Mouse (Mus musculus) lung, embryonic 14.5 days (tissue): ENCODE results near the gene Tmem212. TPM values are rescaled to one million over a fixed set of nuclear protein-coding genes. Genes with fewer than 3 reads are reported as not detected.

ENCODE experiments used
- ATAC-seq: fragments of 200-750 bp; cut with Nextera tagmentation; 2 replicates; pipeline ENCODE4 v1.8.0; 2017; ENCODE audit warnings: mild to moderate bottlenecking, moderate TSS enrichment, moderate library complexity; ENCODE audit not compliant: insufficient read depth
- DNase-seq: peaks from one replicate; pipeline ENCODE4 v3.0.0-alpha.2; 2015
- H3K27ac ChIP-seq: fragments of 300-500 bp; sonication (generic); 2 replicates; pipeline ENCODE4 v1.5.1; 2014; ENCODE audit warnings: low read depth, mild to moderate bottlenecking, moderate library complexity
- H3K27me3 ChIP-seq: fragments of 300-500 bp; sonication (generic); 2 replicates; pipeline ENCODE4 v1.6.1; 2014; ENCODE audit warnings: low read length, control low read depth; ENCODE audit not compliant: insufficient read depth
- H3K36me3 ChIP-seq: fragments of 300-500 bp; sonication (generic); 2 replicates; pipeline ENCODE4 v1.6.1; 2014; ENCODE audit warnings: control low read depth; ENCODE audit not compliant: insufficient read depth
- H3K4me1 ChIP-seq: fragments of 300-500 bp; sonication (generic); 2 replicates; pipeline ENCODE4 v1.6.1; 2014; ENCODE audit warnings: antibody characterized with exemption, control low read depth; ENCODE audit not compliant: insufficient read depth
- H3K4me2 ChIP-seq: fragments of 300-500 bp; sonication (generic); 2 replicates; pipeline ENCODE4 v1.6.1; 2014; ENCODE audit warnings: mild to moderate bottlenecking
- H3K4me3 ChIP-seq: fragments of 300-500 bp; sonication (generic); 2 replicates; pipeline ENCODE4 v1.5.1; 2014; ENCODE audit warnings: low read depth, low read length
- H3K9ac ChIP-seq: fragments of 300-500 bp; sonication (generic); 2 replicates; pipeline ENCODE4 v1.6.1; 2014
- H3K9me3 ChIP-seq: fragments of 300-500 bp; sonication (generic); 2 replicates; pipeline ENCODE4 v1.6.1; 2016; ENCODE audit warnings: low read depth, low read length, control low read depth
- CTCF ChIP-seq: IDR thresholded peaks from 2 replicates; pipeline ENCODE4 v1.5.1; 2016; ENCODE audit warnings: antibody characterized with exemption, low read depth
- WGBS: fragments of 180-500 bp; shearing (Covaris S2); extraction: QIAGEN DNeasy Blood & Tissue Kit; methylation state at CpG from one replicate; pipeline ENCODE4 v1.1.7; 2014; 5-methylcytosine and 5-hydroxymethylcytosine counted together
- polyA plus RNA-seq: library from polyadenylated mRNA; unstranded; fragments of >200 nt; fragmentation: Nextera tagmentation; extraction: Ambion mirVana; gene quantifications from 2 replicates; pipeline ENCODE4 v1.2.1, GENCODE M21; 2014

Tmem212 gene
- polyA plus RNA-seq, 1 experiment from 2014 or later, result not detected

DNA sequence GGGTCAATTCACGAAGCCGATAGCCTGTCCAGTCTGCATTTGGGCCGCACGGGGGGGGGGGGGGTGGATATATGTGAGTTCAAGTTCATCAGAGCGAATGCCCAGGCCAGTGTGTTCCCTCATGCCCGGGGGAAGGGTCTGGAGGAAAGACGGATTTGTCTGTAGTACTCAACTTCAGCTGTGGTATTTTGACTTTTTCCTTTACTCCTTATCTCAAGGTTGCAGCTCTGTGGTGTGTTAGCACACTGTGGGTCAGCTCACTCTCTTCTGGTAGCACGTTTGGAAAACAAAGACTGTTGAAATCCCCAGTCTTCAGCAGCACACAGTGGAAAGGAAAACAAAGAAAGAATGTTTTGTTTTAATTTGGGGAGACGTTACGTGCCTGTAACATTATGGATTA lies 2.0 kb upstream of the Tmem212 start:
- Histone ChIP-seq H3K36me3 (no peaks in the 10 kb centered on the region), H3K4me1 (peaks cover 8% of the 10 kb centered on the region), H3K27ac (no peak overlapping the region), H3K27me3 (no peaks in the 10 kb centered on the region), H3K9ac (no peak overlapping the region), H3K4me3 (no peak overlapping the region), H3K9me3 (no peaks in the 10 kb centered on the region), H3K4me2 (no peak overlapping the region)
- WGBS, result 58% methylated on average over 10 of the region's 10 CpGs
- no peak for ATAC-seq
- TF ChIP-seq CTCF, result no peak
- DNase-seq, result no peak

DNA sequence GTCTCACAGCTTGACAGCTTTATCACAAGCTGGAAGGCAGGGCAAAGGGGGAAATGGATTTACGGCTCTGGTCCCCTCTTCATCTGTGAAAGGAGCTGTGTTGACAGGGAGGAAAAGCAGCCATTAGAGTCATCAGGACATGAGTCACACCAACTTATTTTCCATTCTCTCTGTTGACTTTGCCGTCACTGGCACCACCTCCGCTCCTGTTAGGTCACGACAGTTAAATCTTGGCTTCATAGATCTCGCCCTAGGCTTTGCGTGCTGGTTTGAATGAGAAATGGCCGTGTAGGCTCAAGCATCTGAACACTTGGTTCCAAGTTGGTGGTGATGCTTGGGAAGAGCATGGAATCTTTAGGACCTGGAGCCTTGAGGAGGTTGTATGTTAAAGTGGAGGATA lies 9.6 kb downstream of the Tmem212 start:
- Histone ChIP-seq H3K4me1 (no peaks in the 10 kb centered on the region), H3K9ac (no peak overlapping the region), H3K36me3 (no peaks in the 10 kb centered on the region), H3K4me3 (no peak overlapping the region), H3K4me2 (no peak overlapping the region), H3K27ac (no peak overlapping the region), H3K27me3 (no peaks in the 10 kb centered on the region), H3K9me3 (no peaks in the 10 kb centered on the region)
- no peak for TF ChIP-seq CTCF
- DNase-seq, result no peak
- ATAC-seq, result no peak
- 35% methylated on average over 7 of the region's 7 CpGs for WGBS

DNA sequence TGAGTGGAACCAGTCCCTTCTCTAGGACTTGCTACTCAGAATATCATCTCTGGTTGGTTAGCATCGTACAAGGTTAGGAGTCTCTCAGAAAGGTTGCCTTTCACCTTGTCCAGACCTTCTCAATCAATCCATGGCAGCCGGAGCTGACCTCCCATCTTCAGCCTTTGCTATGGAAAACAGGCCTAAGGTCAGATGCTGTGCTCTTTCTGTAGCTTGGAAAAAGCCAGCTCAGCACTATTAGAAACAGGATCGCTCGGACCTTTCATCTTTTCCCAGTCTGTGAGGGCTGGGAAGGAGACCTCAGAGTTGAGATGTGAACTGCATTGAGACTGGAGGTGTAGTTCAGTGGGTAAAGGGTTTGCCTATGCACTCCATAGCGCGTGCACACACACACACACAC lies 10.6 kb downstream of the Tmem212 start:
- Histone ChIP-seq H3K4me3 (no peak overlapping the region), H3K27ac (no peak overlapping the region), H3K4me2 (no peak overlapping the region), H3K9ac (no peak overlapping the region), H3K9me3 (no peaks in the 10 kb centered on the region), H3K36me3 (no peaks in the 10 kb centered on the region), H3K4me1 (no peaks in the 10 kb centered on the region), H3K27me3 (no peaks in the 10 kb centered on the region)
- 84% methylated on average over 6 of the region's 6 CpGs for WGBS
- no peak for DNase-seq
- ATAC-seq, result no peak
- TF ChIP-seq CTCF, result no peak

DNA sequence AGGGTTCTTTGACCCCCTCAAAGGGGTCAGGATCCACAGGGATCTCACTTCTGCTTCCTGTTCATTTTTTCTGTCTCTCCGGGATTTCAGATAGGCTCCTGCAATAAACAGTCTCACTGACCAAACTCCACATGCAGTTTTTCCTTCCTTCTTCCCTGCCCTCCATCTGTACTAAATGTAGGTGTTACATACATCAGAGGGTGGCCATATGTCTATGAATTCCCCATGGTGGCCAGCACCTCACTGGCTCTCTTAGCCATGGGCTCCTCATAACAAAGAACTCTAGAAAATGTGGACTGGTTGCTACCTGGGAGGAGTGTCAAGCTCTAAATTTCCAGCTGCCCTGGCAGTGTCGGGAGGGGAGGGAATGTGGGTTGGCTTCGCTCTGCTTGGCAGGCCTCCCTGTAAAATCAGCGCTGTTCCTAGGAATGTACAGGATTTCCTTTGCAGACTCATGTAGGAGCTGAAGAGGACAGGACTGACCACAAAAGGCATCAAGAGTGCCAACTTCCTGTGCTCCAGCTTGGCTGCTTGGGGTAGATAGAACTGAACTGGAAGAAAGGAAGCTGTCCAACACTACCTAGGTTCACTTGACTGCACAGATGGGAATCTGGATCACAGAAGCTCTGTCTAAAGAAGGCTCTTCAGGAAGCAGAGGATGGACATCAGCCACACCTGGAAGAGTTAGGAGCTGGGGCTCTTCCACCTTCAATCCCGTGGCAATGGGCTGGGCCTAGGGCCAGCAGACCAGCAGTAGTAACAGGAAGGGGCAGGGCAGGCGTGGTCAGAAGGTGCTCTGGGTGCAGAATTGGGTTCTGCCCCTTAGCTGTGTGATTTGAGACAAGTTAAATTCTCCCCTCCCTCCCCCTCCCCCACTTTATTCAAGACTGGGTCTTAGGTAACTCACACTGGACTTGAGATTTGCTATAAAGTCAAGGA lies 14.0 kb downstream of the Tmem212 start:
- Histone ChIP-seq H3K4me2 (no peak overlapping the region), H3K9ac (no peak overlapping the region), H3K4me1 (no peaks in the 10 kb centered on the region), H3K36me3 (no peaks in the 10 kb centered on the region), H3K27me3 (no peaks in the 10 kb centered on the region), H3K27ac (peak overlapping the region; percentile 18; the same call in 1 of the 2 replicates), H3K9me3 (no peaks in the 10 kb centered on the region), H3K4me3 (no peak overlapping the region)
- TF ChIP-seq CTCF, result no peak
- DNase-seq, result peak; percentile 57
- 49% methylated on average over 6 of the region's 6 CpGs for WGBS
- ATAC-seq, result peak; percentile 35

DNA sequence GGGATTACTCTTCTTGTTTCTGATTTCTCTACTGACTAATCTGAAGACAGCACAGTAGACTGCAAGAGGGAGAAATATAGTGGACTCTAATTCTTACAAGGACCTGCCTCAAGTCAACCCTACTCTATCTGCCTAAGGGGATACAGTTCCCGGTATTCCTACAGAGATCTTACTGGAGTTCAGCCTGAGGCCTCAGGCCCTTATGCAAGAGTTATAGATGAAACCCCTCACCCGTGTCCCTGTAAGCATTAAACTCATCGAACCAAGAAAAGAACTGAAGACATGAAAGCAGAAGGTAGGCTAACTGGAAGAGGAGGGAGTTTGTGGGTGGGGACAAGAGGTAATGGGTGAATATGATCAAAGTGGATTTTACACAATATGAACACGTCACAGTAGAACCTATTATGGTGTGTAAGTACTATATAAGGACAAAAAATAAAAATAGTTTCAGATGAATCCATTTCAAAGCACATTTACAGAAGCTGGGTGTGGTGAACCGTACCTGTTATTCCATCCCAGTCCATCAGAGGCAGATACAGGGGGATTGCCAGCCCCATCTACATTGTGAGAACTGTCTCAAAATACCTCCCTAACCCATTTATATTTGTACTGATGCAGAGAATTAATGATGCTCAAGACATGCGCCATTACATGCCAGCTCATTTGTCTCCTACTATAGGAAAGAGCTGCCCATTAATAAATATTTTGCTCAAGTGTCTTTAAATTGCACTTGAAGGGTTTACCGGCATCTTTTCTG lies 17.1 kb downstream of the Tmem212 start:
- no peaks in the 10 kb centered on the region for H3K27me3 ChIP-seq
- no peak overlapping the region for H3K27ac ChIP-seq
- WGBS, result 85% methylated on average over 7 of the region's 7 CpGs
- no peak overlapping the region for H3K4me3 ChIP-seq
- no peak overlapping the region for H3K4me2 ChIP-seq
- H3K4me1 ChIP-seq, result no peaks in the 10 kb centered on the region
- H3K9me3 ChIP-seq, result no peaks in the 10 kb centered on the region
- H3K9ac ChIP-seq, result no peak overlapping the region
- no peak for ATAC-seq
- DNase-seq, result no peak
- H3K36me3 ChIP-seq, result no peaks in the 10 kb centered on the region
- no peak for TF ChIP-seq CTCF

DNA sequence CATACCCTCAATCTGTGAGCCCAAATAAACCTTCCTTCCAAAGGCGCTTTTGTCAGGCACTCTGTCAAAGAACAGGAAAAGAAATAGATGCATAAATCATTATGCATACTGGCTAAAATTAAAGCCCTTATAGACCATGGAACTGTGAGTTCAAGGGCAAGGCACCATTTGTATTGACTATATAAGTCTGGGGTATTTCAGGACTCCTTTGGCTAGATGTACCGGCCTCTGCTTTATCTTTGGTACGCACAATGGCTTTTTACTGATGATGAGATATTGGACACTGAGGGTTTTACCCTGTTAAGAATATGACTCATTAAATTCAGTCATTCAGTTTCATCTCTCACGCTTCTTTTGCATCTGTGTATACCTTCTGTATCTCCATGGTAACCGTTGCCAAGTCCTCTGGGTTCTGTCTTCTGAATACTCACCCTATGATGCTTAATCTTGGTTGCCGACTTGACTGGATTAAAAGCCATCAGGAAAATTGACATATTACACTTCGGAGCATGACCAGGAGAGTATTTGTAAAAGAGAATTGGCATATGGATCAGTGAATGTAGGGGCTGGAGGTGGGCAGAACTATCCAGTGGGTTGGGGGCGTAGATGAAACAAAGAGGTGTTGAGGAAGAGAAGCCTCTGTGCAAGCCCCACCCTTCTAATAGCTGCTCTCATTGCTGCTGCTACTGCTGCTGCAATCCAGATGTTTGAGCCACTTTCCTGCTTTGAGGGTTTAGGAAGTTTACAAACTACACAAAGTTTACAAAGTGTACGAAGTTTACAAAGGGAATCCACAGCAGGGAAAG lies 22.7 kb downstream of the Tmem212 start:
- Histone ChIP-seq H3K9me3 (no peaks in the 10 kb centered on the region), H3K27me3 (no peaks in the 10 kb centered on the region), H3K4me1 (no peaks in the 10 kb centered on the region), H3K27ac (no peak overlapping the region), H3K9ac (no peak overlapping the region), H3K4me3 (no peak overlapping the region), H3K36me3 (no peaks in the 10 kb centered on the region), H3K4me2 (no peak overlapping the region)
- no peak for DNase-seq
- ATAC-seq, result no peak
- TF ChIP-seq CTCF, result no peak
- WGBS, result 67% methylated on average over 9 of the region's 9 CpGs
